Mouse (Mus musculus) granulocyte monocyte progenitor cell, adult 5-6 weeks (primary cell): ENCODE measurements around the gene Nrf1. TPM values are rescaled to one million over a fixed set of nuclear protein-coding genes. Genes with fewer than 3 reads are reported as not detected.
A peak's percentile ranks its signal among the peaks of the same experiment; 100 is the strongest.

Source experiments
- ATAC-seq: replicated peaks from 2 replicates; pipeline ENCODE4 v1.8.0; 2016; ENCODE audit warnings: mild to moderate bottlenecking, moderate TSS enrichment, inconsistent platforms; ENCODE audit not compliant: poor library complexity, severe bottlenecking
- total RNA-seq, 2 experiments: library from RNA; stranded (forward) in 1 of 2; stranded (reverse) in 1 of 2; fragments of 200-712, 200-1000 nt in 1 of 2; fragments of >200 nt in 1 of 2; fragmentation: Nextera tagmentation in 1 of 2; gene quantifications; 2 replicates each; pipeline ENCODE4 v1.2.3; 2014 to 2017

Nrf1 gene
- total RNA-seq, 2 experiments from 2014 or later, result 44.7 to 49.0 TPM

DNA sequence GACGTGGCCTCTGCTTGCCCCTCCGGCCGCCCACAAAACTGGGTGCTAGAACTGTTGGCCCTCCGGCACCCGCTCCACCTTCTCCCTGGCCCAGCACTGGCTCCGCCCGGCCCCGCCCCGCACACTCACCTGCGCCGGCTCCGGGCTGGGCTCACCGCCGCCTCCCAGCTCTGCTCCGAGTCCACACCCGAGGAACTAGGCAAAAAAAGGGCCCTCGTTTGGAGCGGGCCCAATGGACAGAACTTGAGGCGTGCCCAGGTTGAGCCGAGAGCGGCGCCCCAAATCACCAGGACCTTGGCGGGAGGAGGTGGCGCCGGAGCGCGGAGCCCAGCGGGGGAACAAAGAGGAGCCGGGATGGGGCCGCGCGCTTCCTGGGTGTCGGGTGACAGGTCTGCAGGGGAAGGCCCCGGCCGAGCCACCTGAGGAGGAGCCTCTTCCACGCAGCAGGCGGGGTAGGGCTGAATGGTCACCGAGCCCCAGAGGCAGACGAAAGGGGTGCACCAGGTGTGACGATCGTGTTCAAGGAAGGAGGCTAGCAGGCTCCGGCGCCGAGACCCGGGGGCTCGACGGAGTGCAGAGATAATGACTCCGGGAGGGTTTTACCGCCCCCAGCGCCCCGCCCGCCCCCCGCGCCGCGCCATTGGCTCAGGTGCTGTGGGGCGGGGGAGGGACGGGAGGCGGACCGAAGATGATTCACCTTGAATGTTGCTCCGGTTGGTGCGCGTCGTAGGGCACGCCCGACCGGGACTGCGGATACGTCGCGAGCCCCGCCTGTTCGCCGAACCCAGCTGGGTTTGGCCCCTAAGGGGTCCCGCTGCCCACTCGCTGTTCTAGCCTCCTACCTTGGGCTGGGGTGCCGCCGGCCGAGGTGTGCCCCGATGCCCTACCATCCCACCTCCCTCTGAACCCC is 126.0 kb downstream of the Nrf1 start:
- peak; percentile 29 for ATAC-seq

GRCm38 (mm10) chr6:30174461-30175224 is 126.9 kb downstream of the Nrf1 start:
- no peak for ATAC-seq

DNA sequence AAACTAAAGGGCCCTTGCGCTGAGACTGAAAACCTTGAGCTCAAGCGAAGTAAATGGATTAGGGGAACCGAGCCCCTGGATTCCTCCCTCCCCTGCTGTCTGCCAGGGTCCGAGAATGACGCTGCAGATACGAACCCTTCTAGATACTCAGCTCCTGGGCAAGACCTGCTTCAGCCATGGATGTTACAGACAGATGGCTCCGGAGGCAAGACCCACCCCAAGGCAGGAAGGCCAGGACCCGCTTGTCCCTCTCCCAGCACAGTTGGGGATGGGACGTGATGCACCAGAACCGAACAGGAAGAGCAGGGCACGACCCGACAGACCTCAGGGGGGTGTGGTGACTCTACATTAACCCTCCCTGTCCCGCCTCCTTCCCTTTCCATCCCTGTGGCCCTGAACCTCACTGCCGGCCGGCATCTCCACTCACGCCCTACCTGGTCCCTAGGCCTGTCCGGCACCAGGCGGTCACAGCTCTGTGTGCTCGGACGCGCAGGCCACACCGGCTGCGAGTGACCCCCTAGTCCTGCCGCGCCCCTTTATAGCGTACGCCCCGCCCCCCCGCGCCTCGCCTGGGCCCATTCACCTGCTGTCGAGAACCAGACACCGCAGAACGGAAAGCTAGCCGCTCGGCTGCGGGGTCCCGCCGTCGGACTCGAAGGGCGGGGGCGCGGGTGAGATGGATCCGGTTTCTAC is 127.6 kb downstream of the Nrf1 start:
- ATAC-seq, result no peak

DNA sequence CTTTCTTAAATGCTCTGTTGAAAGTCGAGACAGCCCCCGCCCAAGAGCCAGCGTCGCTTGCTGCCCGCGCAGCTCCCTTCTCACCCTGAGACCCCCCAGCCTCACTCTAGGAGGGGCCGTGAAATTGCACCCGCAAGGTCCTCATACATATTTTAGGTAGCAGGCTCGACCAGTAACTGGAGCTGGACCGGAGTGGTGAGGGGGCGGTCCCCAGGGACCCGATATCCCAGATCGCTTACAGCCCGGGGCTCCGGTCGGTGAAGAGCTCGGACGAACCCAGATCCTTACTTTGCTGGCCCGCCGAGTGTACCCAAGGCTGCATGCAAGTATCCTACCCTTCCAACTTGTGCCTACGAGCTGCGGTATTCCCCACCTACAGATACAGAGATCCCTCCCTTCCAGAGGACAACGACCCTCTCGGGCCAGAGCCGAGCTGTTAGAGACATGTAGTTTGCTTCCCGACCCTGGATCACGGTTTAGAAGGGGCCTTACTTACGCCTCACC is 128.2 kb downstream of the Nrf1 start:
- no peak for ATAC-seq

DNA sequence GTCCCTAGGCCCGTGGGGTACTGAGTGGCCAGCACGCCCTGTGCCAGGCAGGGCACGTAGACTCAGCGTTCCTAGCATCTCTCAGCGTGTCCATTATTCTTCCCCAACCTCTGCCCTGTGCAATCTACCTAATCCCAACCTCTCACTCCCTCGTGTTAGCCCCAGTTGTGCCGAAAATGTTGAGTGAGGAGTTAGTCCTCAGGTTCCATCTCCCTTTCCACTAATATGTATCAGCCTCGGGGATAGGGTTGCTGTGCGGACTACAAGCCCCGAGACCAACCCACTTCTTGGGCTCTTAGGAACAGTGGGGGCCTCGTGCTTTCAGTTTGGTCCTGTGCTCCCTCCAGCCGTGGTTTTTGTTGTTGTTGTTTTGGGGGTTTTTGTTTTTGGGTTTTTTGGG is 128.7 kb downstream of the Nrf1 start:
- no peak for ATAC-seq

DNA sequence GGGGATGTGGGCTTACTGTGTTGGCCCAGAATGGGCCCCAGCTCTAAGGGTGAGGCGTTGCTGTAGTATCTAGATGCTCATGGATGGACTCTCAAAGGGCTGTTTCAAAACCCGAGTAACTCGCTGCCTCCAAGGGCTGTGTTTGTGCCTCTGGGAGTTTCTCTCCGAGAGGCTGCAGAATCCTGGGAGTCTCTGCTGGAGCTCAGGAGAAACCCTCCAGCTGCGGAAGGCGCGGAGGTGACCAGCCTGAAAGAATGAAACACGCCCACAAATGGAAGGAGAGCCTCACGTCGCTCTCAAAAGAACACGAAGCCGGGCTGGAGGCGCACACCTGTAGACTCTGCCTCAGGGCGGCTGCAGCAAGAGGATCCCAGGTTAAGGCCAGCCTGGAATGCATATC is 129.5 kb downstream of the Nrf1 start:
- no peak for ATAC-seq

- no peak for ATAC-seq
These were observed 130.3 kb downstream of the Nrf1 start for GRCm38 (mm10) chr6:30178023-30178639.

- ATAC-seq, result no peak
These were observed 131.3 kb downstream of the Nrf1 start for GRCm38 (mm10) chr6:30179046-30179445.

DNA sequence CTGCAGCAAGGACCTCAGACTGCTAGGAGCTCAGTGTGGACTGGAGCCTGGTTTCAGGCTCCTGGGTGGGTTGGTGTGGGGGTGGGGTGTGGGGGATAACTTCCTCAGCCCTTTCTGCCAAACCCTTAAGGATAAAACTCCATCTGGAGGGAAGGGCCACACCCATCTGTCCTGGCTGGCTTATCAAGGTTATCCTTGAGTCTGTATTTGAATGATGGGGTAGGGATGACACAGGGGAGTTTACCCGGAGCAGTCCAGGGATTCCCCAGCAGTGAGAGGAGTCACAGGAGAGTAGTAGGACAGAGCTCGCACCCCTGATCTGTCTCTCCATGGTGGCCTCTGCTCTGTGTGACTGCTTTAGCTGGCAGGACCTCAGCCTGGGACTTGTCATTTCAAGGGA is 132.5 kb downstream of the Nrf1 start:
- ATAC-seq, result no peak

GRCm38 (mm10) chr6:30182038-30182437 is 134.2 kb downstream of the Nrf1 start:
- no peak for ATAC-seq

- ATAC-seq, result no peak
These were observed 135.8 kb downstream of the Nrf1 start for GRCm38 (mm10) chr6:30183624-30184023.

GRCm38 (mm10) chr6:30195656-30196055 is 147.9 kb downstream of the Nrf1 start:
- no peak for ATAC-seq

GRCm38 (mm10) chr6:30196143-30196542 is 148.4 kb downstream of the Nrf1 start:
- no peak for ATAC-seq

Other genes starting within 250 kb of the Nrf1 start
- not detected in 2 replicates for gene Strip2, start 131.0 kb upstream of the Nrf1 start, total RNA-seq (2014; fragmentation: Nextera tagmentation)
- 0.13 TPM in 1 of 2 replicates, not detected in the other for gene Strip2, start 131.0 kb upstream of the Nrf1 start, total RNA-seq (2017)